Mouse (Mus musculus) lung, postnatal 0 days (tissue): ENCODE measurements at regions not wholly inside any gene's neighbourhood (a gene's known extent, or its start where the extent isn't known, plus 50 kb on each side); places are given as distances from the start of the nearest gene placed in this dataset.

Source experiments
- ATAC-seq: fragments of 200-750 bp; cut with Nextera tagmentation; 2 replicates; pipeline ENCODE4 v1.8.0; 2017; ENCODE audit warnings: moderate library complexity
- DNase-seq: peaks from one replicate; pipeline ENCODE4 v3.0.0-alpha.2; 2016; ENCODE audit warnings: low spot score
- H3K27ac ChIP-seq: fragments of 300-500 bp; sonication (generic); 2 replicates; pipeline ENCODE4 v1.5.1; 2014; ENCODE audit warnings: antibody characterized with exemption, mild to moderate bottlenecking, low read length, mixed read lengths
- H3K27me3 ChIP-seq: fragments of 300-500 bp; sonication (generic); replicated peaks from 2 replicates; pipeline ENCODE4 v1.6.1; 2014; ENCODE audit warnings: low read length, mixed read lengths; ENCODE audit not compliant: insufficient read depth
- H3K36me3 ChIP-seq: fragments of 300-500 bp; sonication (generic); 2 replicates; pipeline ENCODE4 v1.6.1; 2014; ENCODE audit warnings: low read length, mixed read lengths; ENCODE audit not compliant: insufficient read depth
- H3K4me1 ChIP-seq: fragments of 300-500 bp; sonication (generic); 2 replicates; pipeline ENCODE4 v1.6.1; 2014; ENCODE audit warnings: antibody characterized with exemption, low read depth, low read length, mixed read lengths; ENCODE audit not compliant: insufficient read depth
- H3K4me2 ChIP-seq: fragments of 300-500 bp; sonication (generic); replicated peaks from 2 replicates; pipeline ENCODE4 v1.6.1; 2014; ENCODE audit warnings: low read depth, mild to moderate bottlenecking, low read length, moderate library complexity, mixed read lengths
- H3K4me3 ChIP-seq: fragments of 300-500 bp; sonication (generic); 2 replicates; pipeline ENCODE4 v1.5.1; 2014; ENCODE audit warnings: low read depth, low read length
- H3K9ac ChIP-seq: fragments of 300-500 bp; sonication (generic); replicated peaks from 2 replicates; pipeline ENCODE4 v1.6.1; 2014; ENCODE audit warnings: low read depth, mild to moderate bottlenecking
- H3K9me3 ChIP-seq: fragments of 300-500 bp; sonication (generic); 2 replicates; pipeline ENCODE4 v1.6.1; 2016; ENCODE audit warnings: low read length, mixed read lengths
- CTCF ChIP-seq: IDR thresholded peaks from 2 replicates; pipeline ENCODE4 v1.5.1; 2016; ENCODE audit warnings: antibody characterized with exemption, mild to moderate bottlenecking
- EP300 ChIP-seq: IDR thresholded peaks from 2 replicates; pipeline ENCODE4 v1.6.1; 2016; ENCODE audit warnings: antibody characterized with exemption, mild to moderate bottlenecking, control low read depth
- WGBS: fragments of 180-500 bp; shearing (Covaris S2); extraction: QIAGEN DNeasy Blood & Tissue Kit; methylation state at CpG from one replicate; pipeline ENCODE4 v1.1.7; 2014; 5-methylcytosine and 5-hydroxymethylcytosine counted together

- no peak overlapping the region for H3K9ac ChIP-seq
- H3K27ac ChIP-seq: no peak overlapping the region
- TF ChIP-seq CTCF (no peak), EP300 (no peak)
- DNase-seq (peak; percentile 60), ATAC-seq (no peak)
- no peaks in the 10 kb centered on the region for H3K9me3 ChIP-seq
- H3K4me2 ChIP-seq: no peak overlapping the region
- WGBS: 34% methylated on average over 2 of the region's 2 CpGs
- no peaks in the 10 kb centered on the region for H3K36me3 ChIP-seq
- H3K4me1 ChIP-seq: no peaks in the 10 kb centered on the region
- no peaks in the 10 kb centered on the region for H3K27me3 ChIP-seq
- no peak overlapping the region for H3K4me3 ChIP-seq
Measured at GRCm38 (mm10) chr11:8214305-8214903, 449.9 kb downstream of the Tns3 start.

DNA sequence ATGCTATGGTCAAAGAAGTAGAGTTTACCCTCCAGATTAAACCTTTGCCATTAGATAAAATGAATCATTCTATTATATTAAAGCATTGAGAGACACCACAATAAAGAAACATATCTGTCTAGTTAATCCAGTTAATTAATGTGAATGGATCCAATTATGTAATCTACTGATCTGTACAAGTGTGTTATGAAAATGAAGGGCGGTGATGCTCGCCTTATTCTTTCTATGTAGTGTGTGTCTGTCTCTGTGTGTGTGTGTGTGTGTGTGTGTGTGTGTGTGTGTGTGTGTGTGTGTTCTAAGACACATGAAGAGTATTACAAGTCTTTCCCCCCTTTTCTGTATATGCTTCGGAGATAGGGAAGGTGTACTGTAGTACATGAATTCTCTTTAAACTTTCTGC, 451.2 kb downstream of the Tns3 start:
- DNase-seq (no peak), ATAC-seq (no peak)
- no peaks in the 10 kb centered on the region for H3K36me3 ChIP-seq
- WGBS: 93% methylated on average over 3 of the region's 3 CpGs
- no peaks in the 10 kb centered on the region for H3K27me3 ChIP-seq
- H3K27ac ChIP-seq: no peak overlapping the region
- no peak overlapping the region for H3K4me2 ChIP-seq
- no peak overlapping the region for H3K9ac ChIP-seq
- no peaks in the 10 kb centered on the region for H3K4me1 ChIP-seq
- H3K9me3 ChIP-seq: no peaks in the 10 kb centered on the region
- H3K4me3 ChIP-seq: no peak overlapping the region
- no peak for TF ChIP-seq EP300
- TF ChIP-seq CTCF: no peak

GRCm38 (mm10) chr11:8212714-8213113, 451.6 kb downstream of the Tns3 start:
- Histone ChIP-seq H3K27me3 (no peaks in the 10 kb centered on the region), H3K9me3 (no peaks in the 10 kb centered on the region), H3K4me1 (no peaks in the 10 kb centered on the region), H3K36me3 (no peaks in the 10 kb centered on the region), H3K4me3 (no peak overlapping the region), H3K27ac (no peak overlapping the region), H3K9ac (no peak overlapping the region), H3K4me2 (no peak overlapping the region)
- 72% methylated on average over 4 of the region's 4 CpGs for WGBS
- DNase-seq: no peak
- no peak for ATAC-seq
- TF ChIP-seq CTCF (no peak), EP300 (no peak)

DNA sequence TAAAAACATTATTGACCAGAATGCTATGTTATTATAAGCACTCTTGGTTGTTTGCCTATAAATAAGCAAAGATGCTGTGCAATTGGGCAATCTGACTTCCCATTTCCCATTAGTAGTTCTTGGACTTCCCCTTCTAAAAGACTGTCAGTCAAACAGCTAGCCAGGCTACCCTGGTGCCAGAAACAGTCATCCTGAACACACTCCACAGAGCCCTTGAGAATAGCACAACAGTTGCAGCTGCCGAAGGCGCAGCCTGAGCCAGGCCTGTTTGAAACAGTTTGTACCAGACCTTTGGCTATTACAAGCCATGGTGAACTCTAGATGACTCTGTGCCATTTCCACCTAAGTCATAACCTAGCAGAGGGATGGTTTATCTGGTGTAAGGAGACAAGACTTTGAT, 455.3 kb downstream of the Tns3 start:
- Histone ChIP-seq H3K36me3 (no peaks in the 10 kb centered on the region), H3K9ac (no peak overlapping the region), H3K9me3 (no peaks in the 10 kb centered on the region), H3K27ac (no peak overlapping the region), H3K27me3 (no peaks in the 10 kb centered on the region), H3K4me3 (no peak overlapping the region), H3K4me1 (no peaks in the 10 kb centered on the region), H3K4me2 (no peak overlapping the region)
- DNase-seq (no peak), ATAC-seq (no peak)
- WGBS: 79% methylated on average over 2 of the region's 2 CpGs
- TF ChIP-seq CTCF (no peak), EP300 (no peak)

DNA sequence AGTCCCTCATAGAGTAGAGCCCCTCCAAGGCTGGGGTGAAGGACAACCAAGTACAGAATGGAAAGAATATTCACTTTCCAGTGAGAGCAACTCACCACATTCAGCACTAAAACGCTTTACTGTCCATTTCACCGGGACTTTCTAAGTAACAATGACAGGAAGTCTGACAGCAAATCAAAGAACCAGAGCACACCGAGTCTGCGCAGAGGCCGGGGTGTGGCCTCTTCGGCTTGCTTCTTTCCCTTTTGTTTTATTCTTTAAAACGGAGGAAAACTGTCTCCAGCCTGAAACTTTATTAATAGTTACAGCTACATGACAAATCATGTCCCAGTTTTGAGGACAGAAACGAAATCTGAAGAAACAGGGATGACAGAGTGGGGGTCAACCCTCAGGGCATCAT, 465.0 kb downstream of the Tns3 start:
- Histone ChIP-seq H3K9me3 (no peaks in the 10 kb centered on the region), H3K36me3 (no peaks in the 10 kb centered on the region), H3K27me3 (no peaks in the 10 kb centered on the region), H3K27ac (no peak overlapping the region), H3K4me2 (no peak overlapping the region), H3K4me1 (no peaks in the 10 kb centered on the region), H3K4me3 (no peak overlapping the region), H3K9ac (no peak overlapping the region)
- peak; percentile 4 for DNase-seq
- WGBS: 59% methylated on average over 8 of the region's 8 CpGs
- TF ChIP-seq EP300 (no peak), CTCF (no peak)
- ATAC-seq: no peak
